Mouse (Mus musculus) liver, embryonic 11.5 days (tissue): Measurements from ENCODE around the gene 4930452B06Rik. TPM values are rescaled to one million over a fixed set of nuclear protein-coding genes. Genes with fewer than 3 reads are reported as not detected.

ENCODE experiments used
- ATAC-seq: fragments of 200-750 bp; cut with Nextera tagmentation; replicated peaks from 2 replicates; pipeline ENCODE4 v1.8.0; 2017; ENCODE audit warnings: moderate number of reproducible peaks, mild to moderate bottlenecking, moderate TSS enrichment, moderate library complexity; ENCODE audit not compliant: low FRiP score
- DNase-seq: peaks from one replicate; pipeline ENCODE4 v3.0.0-alpha.2; 2017; ENCODE audit warnings: low spot score
- H3K27ac ChIP-seq: fragments of 300-500 bp; sonication (generic); 2 replicates; pipeline ENCODE4 v1.5.1; 2014; ENCODE audit warnings: mild to moderate bottlenecking, low read depth, low read length, control low read depth
- H3K27me3 ChIP-seq: fragments of 300-500 bp; sonication (generic); replicated peaks from 2 replicates; pipeline ENCODE4 v1.6.1; 2014; ENCODE audit warnings: low read length, mixed read lengths; ENCODE audit not compliant: control insufficient read depth, insufficient read depth
- H3K36me3 ChIP-seq: fragments of 300-500 bp; sonication (generic); 2 replicates; pipeline ENCODE4 v1.6.1; 2014; ENCODE audit warnings: mild to moderate bottlenecking, low read length, moderate library complexity, mixed read lengths; ENCODE audit not compliant: control insufficient read depth, insufficient read depth
- H3K4me1 ChIP-seq: fragments of 300-500 bp; sonication (generic); replicated peaks from 2 replicates; pipeline ENCODE4 v1.6.1; 2014; ENCODE audit warnings: low read length, mixed read lengths; ENCODE audit not compliant: control insufficient read depth, insufficient read depth
- H3K4me2 ChIP-seq: fragments of 300-500 bp; sonication (generic); 2 replicates; pipeline ENCODE4 v1.6.1; 2014; ENCODE audit warnings: mild to moderate bottlenecking, control low read depth, moderate library complexity
- H3K4me3 ChIP-seq: fragments of 300-500 bp; sonication (generic); 2 replicates; pipeline ENCODE4 v1.5.1; 2014; ENCODE audit warnings: low read depth, low read length, control low read depth
- H3K9ac ChIP-seq: fragments of 300-500 bp; sonication (generic); 2 replicates; pipeline ENCODE4 v1.6.1; 2014; ENCODE audit warnings: low read depth, low read length, control low read depth
- H3K9me3 ChIP-seq: fragments of 300-500 bp; sonication (generic); 2 replicates; pipeline ENCODE4 v1.6.1; 2016; ENCODE audit warnings: low read length, inconsistent platforms, mixed read lengths; ENCODE audit not compliant: control insufficient read depth
- WGBS: fragments of 180-500 bp; shearing (Covaris S2); extraction: QIAGEN DNeasy Blood & Tissue Kit; methylation state at CpG from one replicate; pipeline ENCODE4 v1.1.7; 2014; 5-methylcytosine and 5-hydroxymethylcytosine counted together
- polyA plus RNA-seq: library from polyadenylated mRNA; unstranded; fragments of >200 nt; fragmentation: Nextera tagmentation; extraction: Ambion mirVana; gene quantifications from 2 replicates; pipeline ENCODE4 v1.2.1, GENCODE M21; 2014

Gene 4930452B06Rik
- polyA plus RNA-seq, 1 experiment from 2014 or later: 4.8 TPM

DNA sequence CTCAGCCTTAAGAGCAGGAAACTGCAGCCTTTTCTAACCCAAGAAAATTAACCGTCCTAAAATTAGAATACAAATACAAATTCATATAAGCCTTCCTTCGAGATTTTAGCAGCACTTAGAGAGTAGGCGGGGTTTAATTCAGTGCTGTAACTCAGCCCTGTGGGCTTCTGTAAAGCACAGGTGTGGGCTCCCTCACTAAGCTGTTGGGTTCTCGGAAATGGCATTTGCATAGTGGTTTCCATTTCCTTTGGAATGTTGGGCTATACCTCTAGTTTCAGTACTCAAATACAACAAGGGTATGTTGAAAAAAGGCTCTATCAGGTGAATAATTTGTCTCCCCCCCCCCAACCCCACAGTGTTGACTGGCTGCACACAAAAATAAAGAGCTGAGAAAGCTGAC is 206.3 kb downstream of the 4930452B06Rik start:
- no peaks in the 10 kb centered on the region for H3K9me3 ChIP-seq
- no peak overlapping the region for H3K4me3 ChIP-seq
- H3K4me2 ChIP-seq: no peak overlapping the region
- 65% methylated on average over 4 of the region's 4 CpGs for WGBS
- no peak for ATAC-seq
- H3K4me1 ChIP-seq: no peaks in the 10 kb centered on the region
- H3K36me3 ChIP-seq: no peaks in the 10 kb centered on the region
- H3K9ac ChIP-seq: no peak overlapping the region
- no peak for DNase-seq
- no peaks in the 10 kb centered on the region for H3K27me3 ChIP-seq
- H3K27ac ChIP-seq: no peak overlapping the region

DNA sequence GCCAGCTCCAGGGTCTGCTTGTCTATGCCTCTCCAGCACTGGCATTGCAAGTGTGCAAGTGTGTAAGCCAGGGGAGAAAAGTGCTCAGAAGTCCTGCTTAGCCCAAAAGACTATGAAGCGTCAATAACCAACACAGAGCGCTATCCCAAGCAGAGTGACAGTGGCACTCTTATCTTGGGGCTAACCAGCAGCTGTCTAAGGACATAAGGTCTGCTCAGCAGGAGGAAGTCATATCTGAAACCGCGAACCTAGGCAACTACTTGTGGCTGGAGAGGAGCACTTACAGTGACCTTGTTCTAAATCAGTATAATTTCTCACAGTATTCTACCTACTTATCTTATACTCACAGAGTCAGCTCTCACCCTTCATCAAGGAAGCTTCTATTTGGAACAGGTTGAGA is 214.9 kb downstream of the 4930452B06Rik start:
- no peak overlapping the region for H3K4me3 ChIP-seq
- peak; percentile 84 for ATAC-seq
- H3K4me1 ChIP-seq: peaks cover 5% of the 10 kb centered on the region; the same call in 1 of the 2 replicates
- H3K9me3 ChIP-seq: no peaks in the 10 kb centered on the region
- no peaks in the 10 kb centered on the region for H3K36me3 ChIP-seq
- 43% methylated on average over 4 of the region's 4 CpGs for WGBS
- H3K27me3 ChIP-seq: no peaks in the 10 kb centered on the region
- DNase-seq: no peak
- no peak overlapping the region for H3K9ac ChIP-seq
- peak overlapping the region; percentile 8; the same call in 1 of the 2 replicates for H3K27ac ChIP-seq
- 0 out of 2 replicates have a peak overlapping the region, but pooled peaks have one; percentile 13 for H3K4me2 ChIP-seq

DNA sequence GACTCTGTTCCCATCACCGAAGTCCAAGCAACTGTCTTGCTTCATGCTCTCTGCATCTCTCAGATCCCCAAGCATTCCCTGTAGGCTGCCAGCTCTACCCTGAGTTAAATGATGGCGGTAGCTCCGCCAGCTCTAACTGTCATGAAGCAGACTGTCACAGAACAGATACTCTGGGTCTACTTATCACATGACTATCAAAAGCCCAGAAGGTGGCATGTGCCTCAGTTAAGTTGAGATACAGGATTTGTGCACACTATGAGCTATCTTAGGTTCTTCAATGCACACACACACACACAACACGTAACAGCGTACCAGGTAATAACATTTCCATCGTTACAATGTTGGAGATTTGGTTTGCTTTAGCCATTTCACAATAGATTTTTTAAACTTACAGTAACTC is 215.7 kb downstream of the 4930452B06Rik start:
- ATAC-seq: peak; percentile 70
- Histone ChIP-seq H3K9me3 (no peaks in the 10 kb centered on the region), H3K27ac (0 out of 2 replicates have a peak overlapping the region, but pooled peaks have one; percentile 8), H3K4me2 (no peak overlapping the region), H3K9ac (no peak overlapping the region), H3K27me3 (no peaks in the 10 kb centered on the region), H3K4me3 (no peak overlapping the region), H3K36me3 (no peaks in the 10 kb centered on the region), H3K4me1 (peaks cover 5% of the 10 kb centered on the region; the same call in 1 of the 2 replicates)
- WGBS: 81% methylated on average over 6 of the region's 6 CpGs
- no peak for DNase-seq

DNA sequence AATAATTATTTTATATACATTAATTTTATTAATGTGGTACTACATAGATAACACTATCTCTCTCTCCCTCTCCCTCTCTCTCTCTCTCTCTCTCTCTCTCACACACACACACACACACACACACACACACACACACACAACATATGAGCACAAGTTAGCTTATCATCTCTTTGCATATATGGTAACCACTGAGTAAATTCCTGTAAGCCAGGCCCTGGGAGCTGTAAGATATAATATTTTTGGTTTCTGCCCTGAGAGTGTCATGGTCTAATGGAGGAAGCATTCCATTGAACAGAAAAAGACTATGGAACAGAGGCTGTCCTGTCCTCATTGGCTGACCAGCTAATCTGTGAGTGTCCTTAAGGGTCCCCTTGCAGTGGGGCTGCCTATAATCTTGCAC is 216.7 kb downstream of the 4930452B06Rik start:
- ATAC-seq: peak; percentile 65
- Histone ChIP-seq H3K9me3 (no peaks in the 10 kb centered on the region), H3K27me3 (no peaks in the 10 kb centered on the region), H3K4me1 (peaks cover 5% of the 10 kb centered on the region; the same call in 1 of the 2 replicates), H3K4me3 (no peak overlapping the region), H3K27ac (no peak overlapping the region), H3K4me2 (no peak overlapping the region), H3K9ac (no peak overlapping the region), H3K36me3 (no peaks in the 10 kb centered on the region)
- no peak for DNase-seq

DNA sequence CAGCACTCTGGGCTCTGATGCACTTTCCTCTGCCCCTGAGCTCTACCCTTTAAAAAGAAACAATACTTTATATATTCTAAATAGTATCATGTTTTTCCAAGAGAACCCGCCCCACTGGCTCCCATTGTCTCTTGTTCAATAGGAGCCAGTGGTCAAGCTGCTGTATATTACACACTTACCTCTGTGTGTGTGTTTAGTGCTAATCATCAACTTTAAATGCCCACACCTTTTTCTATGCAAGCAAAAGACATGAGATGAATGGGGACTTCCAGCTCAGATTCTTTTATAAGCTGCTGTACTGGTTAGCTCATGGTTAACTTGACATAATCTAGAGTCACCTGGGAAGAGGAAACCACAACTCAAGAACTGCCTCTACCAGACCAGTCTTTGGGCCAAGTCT is 218.7 kb downstream of the 4930452B06Rik start:
- Histone ChIP-seq H3K4me3 (no peak overlapping the region), H3K9me3 (no peaks in the 10 kb centered on the region), H3K4me1 (peaks cover 5% of the 10 kb centered on the region; the same call in 1 of the 2 replicates), H3K4me2 (no peak overlapping the region), H3K27ac (no peak overlapping the region), H3K27me3 (no peaks in the 10 kb centered on the region), H3K9ac (no peak overlapping the region), H3K36me3 (no peaks in the 10 kb centered on the region)
- ATAC-seq: no peak
- DNase-seq: no peak
- WGBS: 92% methylated on average over 1 of the region's 1 CpGs

DNA sequence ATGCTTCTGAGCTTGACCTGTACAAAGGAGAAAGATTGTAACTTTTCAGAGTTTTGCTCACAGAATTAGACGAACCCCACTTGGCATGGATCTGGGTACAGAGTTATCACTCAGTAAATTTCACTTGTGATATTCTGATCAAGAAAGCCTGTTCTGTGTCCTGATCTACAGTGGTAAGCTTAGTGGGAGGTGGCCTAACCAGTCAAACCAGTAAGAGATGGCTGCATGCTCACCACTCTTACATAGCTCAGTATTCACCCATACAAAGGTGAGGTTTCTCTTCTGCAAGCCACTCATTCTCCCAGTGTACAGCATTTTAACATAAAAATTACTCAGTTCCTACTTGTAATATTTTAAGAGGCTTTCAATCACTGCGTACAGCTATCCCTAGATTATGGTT is 221.7 kb downstream of the 4930452B06Rik start:
- ATAC-seq: no peak
- no peak for DNase-seq
- Histone ChIP-seq H3K27ac (no peak overlapping the region), H3K36me3 (no peaks in the 10 kb centered on the region), H3K4me2 (no peak overlapping the region), H3K4me3 (no peak overlapping the region), H3K9me3 (no peaks in the 10 kb centered on the region), H3K9ac (no peak overlapping the region), H3K4me1 (no peaks in the 10 kb centered on the region), H3K27me3 (no peaks in the 10 kb centered on the region)
- 85% methylated on average over 2 of the region's 2 CpGs for WGBS

DNA sequence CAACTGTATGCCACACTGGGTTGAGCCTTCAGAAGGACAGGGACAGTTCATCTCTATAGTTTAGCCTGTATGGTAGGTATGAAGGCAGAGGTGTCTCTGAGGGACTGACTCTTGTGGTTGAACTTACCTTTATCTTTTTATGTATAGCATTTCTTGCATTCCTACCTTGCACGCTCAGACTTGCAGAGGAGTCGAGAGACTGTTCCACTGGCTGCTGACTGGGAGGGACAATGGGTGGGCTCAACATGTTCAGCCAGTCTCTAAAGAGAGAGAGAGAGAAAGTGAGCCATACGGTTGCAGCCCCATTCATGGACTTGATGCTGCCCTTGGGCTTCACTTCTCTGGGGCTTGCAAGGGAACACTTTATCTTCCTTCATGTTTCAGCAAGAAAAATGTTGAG is 223.3 kb downstream of the 4930452B06Rik start:
- Histone ChIP-seq H3K36me3 (no peaks in the 10 kb centered on the region), H3K9ac (no peak overlapping the region), H3K4me3 (no peak overlapping the region), H3K4me1 (no peaks in the 10 kb centered on the region), H3K27me3 (no peaks in the 10 kb centered on the region), H3K27ac (no peak overlapping the region), H3K4me2 (no peak overlapping the region), H3K9me3 (no peaks in the 10 kb centered on the region)
- DNase-seq (no peak), ATAC-seq (no peak)
- 79% methylated on average over 3 of the region's 3 CpGs for WGBS

DNA sequence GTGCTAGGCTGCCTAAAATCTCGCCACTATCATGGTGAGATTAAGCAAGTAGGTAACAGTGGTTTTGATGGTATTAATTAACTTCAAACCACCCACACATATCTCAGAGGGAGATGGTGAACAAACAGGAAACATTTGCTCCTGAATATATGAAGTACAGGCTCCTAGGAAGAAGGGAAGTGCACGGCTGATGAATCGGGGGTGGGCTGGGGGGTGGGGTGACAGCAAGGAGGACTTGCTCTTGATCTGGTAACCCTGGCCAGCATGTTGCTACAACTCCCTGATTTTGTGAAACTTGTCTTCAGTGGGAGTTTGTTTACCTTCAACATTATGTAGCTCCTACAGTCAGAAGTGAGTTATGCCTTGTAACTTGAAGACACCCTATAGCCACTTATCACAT is 224.4 kb downstream of the 4930452B06Rik start:
- ATAC-seq (no peak), DNase-seq (no peak)
- no peak overlapping the region for H3K4me2 ChIP-seq
- no peaks in the 10 kb centered on the region for H3K27me3 ChIP-seq
- WGBS: 49% methylated on average over 3 of the region's 3 CpGs
- H3K27ac ChIP-seq: no peak overlapping the region
- no peak overlapping the region for H3K9ac ChIP-seq
- no peaks in the 10 kb centered on the region for H3K36me3 ChIP-seq
- no peaks in the 10 kb centered on the region for H3K4me1 ChIP-seq
- no peak overlapping the region for H3K4me3 ChIP-seq
- no peaks in the 10 kb centered on the region for H3K9me3 ChIP-seq

DNA sequence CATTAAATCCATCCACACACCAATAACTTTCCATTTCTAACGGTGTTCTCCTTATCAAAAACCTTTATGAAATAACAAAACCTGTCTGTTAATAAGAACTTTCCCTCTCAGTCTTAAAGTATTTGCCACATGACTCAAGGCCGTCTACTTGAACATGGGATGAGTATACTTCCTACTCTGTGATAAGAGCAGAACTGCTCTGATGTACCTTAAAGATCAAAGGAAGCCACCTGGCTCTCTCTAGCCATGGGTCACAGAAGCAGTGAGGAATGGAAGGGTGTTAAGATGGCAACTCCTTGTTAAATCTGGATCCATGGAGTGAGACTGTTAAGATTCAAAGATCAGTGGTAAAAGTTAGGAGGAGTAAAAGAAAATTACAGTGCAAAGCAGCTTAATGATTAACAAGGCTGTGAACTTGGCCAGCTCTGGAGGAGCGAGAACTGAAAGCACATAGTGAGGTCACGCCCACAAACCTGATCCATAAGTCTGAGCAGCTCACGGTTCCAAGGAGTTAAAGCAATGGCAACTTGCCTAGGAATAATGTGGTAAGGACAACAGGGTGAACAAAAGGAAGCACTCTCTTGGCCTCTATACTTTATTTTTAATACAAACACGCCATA is 235.3 kb downstream of the 4930452B06Rik start:
- no peak for ATAC-seq
- H3K9ac ChIP-seq: no peak overlapping the region
- H3K27me3 ChIP-seq: no peaks in the 10 kb centered on the region
- H3K4me2 ChIP-seq: no peak overlapping the region
- no peaks in the 10 kb centered on the region for H3K36me3 ChIP-seq
- H3K4me3 ChIP-seq: no peak overlapping the region
- 67% methylated on average over 6 of the region's 6 CpGs for WGBS
- no peaks in the 10 kb centered on the region for H3K4me1 ChIP-seq
- H3K9me3 ChIP-seq: no peaks in the 10 kb centered on the region
- DNase-seq: no peak
- no peak overlapping the region for H3K27ac ChIP-seq
